Mouse (Mus musculus) hindbrain, embryonic 10.5 days (tissue): ENCODE results near the gene Tex46. TPM values are rescaled to one million over a fixed set of nuclear protein-coding genes. Genes with fewer than 3 reads are reported as not detected.

Source experiments
- DNase-seq: peaks from one replicate; pipeline ENCODE4 v3.0.0-alpha.2; 2017; ENCODE audit warnings: low spot score
- H3K27ac ChIP-seq: fragments of 300-500 bp; sonication (generic); 2 replicates; pipeline ENCODE4 v1.5.1; 2016; ENCODE audit warnings: mild to moderate bottlenecking, moderate library complexity
- H3K27me3 ChIP-seq: fragments of 300-500 bp; sonication (generic); 2 replicates; pipeline ENCODE4 v1.6.1; 2016; ENCODE audit warnings: mild to moderate bottlenecking; ENCODE audit not compliant: poor library complexity, insufficient read depth, severe bottlenecking
- H3K36me3 ChIP-seq: fragments of 300-500 bp; sonication (generic); 2 replicates; pipeline ENCODE4 v1.6.1; 2016; ENCODE audit warnings: mild to moderate bottlenecking, moderate library complexity
- H3K4me1 ChIP-seq: fragments of 300-500 bp; sonication (generic); replicated peaks from 2 replicates; pipeline ENCODE4 v1.6.1; 2016; ENCODE audit warnings: mild to moderate bottlenecking
- H3K4me3 ChIP-seq: fragments of 300-500 bp; sonication (generic); 2 replicates; pipeline ENCODE4 v1.5.1; 2016; ENCODE audit warnings: mild to moderate bottlenecking, moderate library complexity
- H3K9me3 ChIP-seq: fragments of 300-500 bp; sonication (generic); 2 replicates; pipeline ENCODE4 v1.6.1; 2016; ENCODE audit warnings: mild to moderate bottlenecking, moderate library complexity
- WGBS: fragments of 180-500 bp; shearing (Covaris S2); methylation state at CpG from one replicate; pipeline ENCODE4 v1.1.7; 2016; 5-methylcytosine and 5-hydroxymethylcytosine counted together
- polyA plus RNA-seq: library from polyadenylated mRNA; unstranded; fragments of >200 nt; fragmentation: Nextera tagmentation; extraction: Ambion mirVana; gene quantifications from 2 replicates; pipeline ENCODE4 v1.2.1, GENCODE M21; 2016

Tex46 gene
- polyA plus RNA-seq, 1 experiment from 2014 or later: not detected

- Histone ChIP-seq H3K27ac (peak overlapping the region; percentile 82), H3K4me1 (peaks cover 28% of the 10 kb centered on the region), H3K4me3 (peak overlapping the region; percentile 60), H3K9me3 (peaks cover 7% of the 10 kb centered on the region; the same call in 1 of the 2 replicates), H3K27me3 (peaks cover 54% of the 10 kb centered on the region), H3K36me3 (no peaks in the 10 kb centered on the region)
- 16% methylated on average over 37 of the region's 37 CpGs for WGBS
- DNase-seq: peak; percentile 39
Observed at GRCm38 (mm10) chr4:136636983-136637562, 26.8 kb downstream of the Tex46 start.

- Histone ChIP-seq H3K4me1 (peaks cover 28% of the 10 kb centered on the region), H3K27me3 (peaks cover 54% of the 10 kb centered on the region), H3K36me3 (no peaks in the 10 kb centered on the region), H3K9me3 (peaks cover 7% of the 10 kb centered on the region; the same call in 1 of the 2 replicates), H3K27ac (peak overlapping the region; percentile 82), H3K4me3 (peak overlapping the region; percentile 60)
- peak; percentile 47 for DNase-seq
- 3% methylated on average over 76 of the region's 76 CpGs for WGBS
Observed at GRCm38 (mm10) chr4:136637563-136638229, 27.5 kb downstream of the Tex46 start.

- peak overlapping the region; percentile 60 for H3K4me3 ChIP-seq
- no peaks in the 10 kb centered on the region for H3K36me3 ChIP-seq
- DNase-seq: no peak
- WGBS: 35% methylated on average over 7 of the region's 7 CpGs
- H3K27ac ChIP-seq: peak overlapping the region; percentile 82
- H3K4me1 ChIP-seq: peaks cover 28% of the 10 kb centered on the region
- peaks cover 7% of the 10 kb centered on the region; the same call in 1 of the 2 replicates for H3K9me3 ChIP-seq
- peaks cover 54% of the 10 kb centered on the region for H3K27me3 ChIP-seq
Observed at GRCm38 (mm10) chr4:136638230-136638750, 28.1 kb downstream of the Tex46 start.

GRCm38 (mm10) chr4:136638890-136639289 is 28.7 kb downstream of the Tex46 start:
- H3K36me3 ChIP-seq: no peaks in the 10 kb centered on the region
- peak overlapping the region; percentile 37 for H3K4me3 ChIP-seq
- 7% methylated on average over 10 of the region's 10 CpGs for WGBS
- H3K27ac ChIP-seq: peak overlapping the region; percentile 82
- H3K4me1 ChIP-seq: peaks cover 28% of the 10 kb centered on the region
- peak; percentile 74 for DNase-seq
- peaks cover 54% of the 10 kb centered on the region for H3K27me3 ChIP-seq
- H3K9me3 ChIP-seq: peaks cover 7% of the 10 kb centered on the region; the same call in 1 of the 2 replicates

GRCm38 (mm10) chr4:136648922-136649479 is 38.8 kb downstream of the Tex46 start:
- Histone ChIP-seq H3K36me3 (peaks cover 22% of the 10 kb centered on the region), H3K9me3 (peaks cover 7% of the 10 kb centered on the region; the same call in 1 of the 2 replicates), H3K27ac (0 out of 2 replicates have a peak overlapping the region, but pooled peaks have one; percentile 17), H3K4me1 (peaks cover 32% of the 10 kb centered on the region), H3K4me3 (no peak overlapping the region), H3K27me3 (no peaks in the 10 kb centered on the region)
- WGBS: 15% methylated on average over 11 of the region's 11 CpGs
- peak; percentile 86 for DNase-seq

GRCm38 (mm10) chr4:136649480-136650196 is 39.4 kb downstream of the Tex46 start:
- H3K36me3 ChIP-seq: peaks cover 29% of the 10 kb centered on the region
- peak overlapping the region; percentile 17; the same call in 1 of the 2 replicates for H3K27ac ChIP-seq
- no peak overlapping the region; the same call in 1 of the 2 replicates for H3K4me3 ChIP-seq
- peaks cover 32% of the 10 kb centered on the region for H3K4me1 ChIP-seq
- no peaks in the 10 kb centered on the region for H3K27me3 ChIP-seq
- WGBS: 39% methylated on average over 13 of the region's 13 CpGs
- peaks cover 7% of the 10 kb centered on the region; the same call in 1 of the 2 replicates for H3K9me3 ChIP-seq
- DNase-seq: peak; percentile 11

GRCm38 (mm10) chr4:136650261-136650660 is 40.0 kb downstream of the Tex46 start:
- Histone ChIP-seq H3K36me3 (peaks cover 35% of the 10 kb centered on the region), H3K4me1 (peaks cover 32% of the 10 kb centered on the region), H3K27me3 (no peaks in the 10 kb centered on the region), H3K9me3 (peaks cover 7% of the 10 kb centered on the region; the same call in 1 of the 2 replicates), H3K4me3 (no peak overlapping the region), H3K27ac (peak overlapping the region; percentile 17; the same call in 1 of the 2 replicates)
- 77% methylated on average over 8 of the region's 8 CpGs for WGBS
- no peak for DNase-seq

- H3K27ac ChIP-seq: no peak overlapping the region
- peaks cover 46% of the 10 kb centered on the region for H3K36me3 ChIP-seq
- H3K27me3 ChIP-seq: no peaks in the 10 kb centered on the region
- peak; percentile 58 for DNase-seq
- WGBS: 72% methylated on average over 3 of the region's 3 CpGs
- H3K4me1 ChIP-seq: peaks cover 32% of the 10 kb centered on the region
- H3K9me3 ChIP-seq: peaks cover 7% of the 10 kb centered on the region; the same call in 1 of the 2 replicates
- H3K4me3 ChIP-seq: no peak overlapping the region
Observed at GRCm38 (mm10) chr4:136651357-136651811, 41.1 kb downstream of the Tex46 start.

GRCm38 (mm10) chr4:136651882-136652527 is 41.8 kb downstream of the Tex46 start:
- 80% methylated on average over 13 of the region's 13 CpGs for WGBS
- peaks cover 53% of the 10 kb centered on the region for H3K36me3 ChIP-seq
- no peak for DNase-seq

GRCm38 (mm10) chr4:136652528-136652910 is 42.3 kb downstream of the Tex46 start:
- no peak for DNase-seq
- Histone ChIP-seq H3K27ac (0 out of 2 replicates have a peak overlapping the region, but pooled peaks have one; percentile 59), H3K27me3 (no peaks in the 10 kb centered on the region), H3K4me1 (peaks cover 32% of the 10 kb centered on the region), H3K9me3 (no peaks in the 10 kb centered on the region), H3K36me3 (peaks cover 58% of the 10 kb centered on the region), H3K4me3 (no peak overlapping the region)
- WGBS: 82% methylated on average over 11 of the region's 11 CpGs

More at GRCm38 (mm10) chr4:136651882-136652527, 41.8 kb downstream of the Tex46 start:
- H3K4me1 ChIP-seq: peaks cover 32% of the 10 kb centered on the region
- H3K9me3 ChIP-seq: peaks cover 3% of the 10 kb centered on the region; the same call in 1 of the 2 replicates
- H3K4me3 ChIP-seq: no peak overlapping the region
- H3K27me3 ChIP-seq: no peaks in the 10 kb centered on the region
- H3K27ac ChIP-seq: no peak overlapping the region

- Histone ChIP-seq H3K4me3 (no peak overlapping the region), H3K36me3 (peaks cover 63% of the 10 kb centered on the region), H3K4me1 (peaks cover 31% of the 10 kb centered on the region), H3K9me3 (no peaks in the 10 kb centered on the region), H3K27ac (peak overlapping the region; percentile 59; the same call in 1 of the 2 replicates), H3K27me3 (no peaks in the 10 kb centered on the region)
- 78% methylated on average over 6 of the region's 6 CpGs for WGBS
- DNase-seq: no peak
Observed at GRCm38 (mm10) chr4:136653019-136653418, 42.8 kb downstream of the Tex46 start.
